Mouse (Mus musculus) right cerebral cortex, postnatal 14 days (tissue): ENCODE data around the gene Tmprss12.
"Not testable (repeated sequence)": the region's sequence is repeated elsewhere in the genome, so short reads cannot be mapped to it uniquely, and the experiment has no call there.

Experiments used
- DNase-seq: peaks from one replicate; pipeline ENCODE4 v3.0.0; 2022

The Tmprss12 gene

DNA sequence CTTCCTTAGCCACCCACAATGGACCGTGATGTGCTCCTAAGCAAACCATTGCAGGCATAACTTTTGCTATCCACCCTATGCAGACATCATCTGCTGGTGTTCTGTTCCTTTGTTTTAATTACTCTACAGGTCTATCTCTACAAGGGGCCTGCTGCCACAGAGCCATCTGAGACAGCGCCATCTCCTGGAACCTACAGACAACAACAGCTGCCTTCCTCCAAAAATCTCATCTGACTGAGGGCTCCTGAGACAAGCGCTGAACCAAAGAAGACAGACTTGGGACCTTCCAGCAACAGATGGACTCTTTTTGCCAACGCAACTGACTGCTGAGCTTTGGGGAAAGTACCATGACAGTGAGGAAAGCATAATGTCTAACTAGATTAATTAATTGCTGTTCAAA, 47.5 kb downstream of the Tmprss12 start:
- DNase-seq, result not testable (repeated sequence)

DNA sequence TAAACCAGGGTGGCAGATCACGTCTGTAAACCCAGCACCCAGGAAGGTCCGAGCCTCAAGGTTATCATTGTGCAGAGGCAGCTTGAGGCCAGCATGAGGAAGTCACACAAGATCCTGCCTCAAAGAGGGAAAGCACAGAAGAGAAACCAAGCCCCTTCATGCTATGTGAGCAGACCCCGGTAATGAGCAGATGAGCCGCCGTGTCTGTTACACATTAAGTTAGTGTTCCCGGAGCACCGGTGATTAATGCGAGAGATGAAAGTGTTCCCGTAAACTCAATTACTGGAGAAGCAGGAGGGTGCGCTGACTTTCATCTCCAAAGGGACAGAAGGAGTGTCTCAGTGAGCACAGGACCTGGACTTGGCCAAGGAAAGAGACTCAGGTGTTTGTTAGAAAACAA, 48.7 kb downstream of the Tmprss12 start:
- not testable (repeated sequence) for DNase-seq

DNA sequence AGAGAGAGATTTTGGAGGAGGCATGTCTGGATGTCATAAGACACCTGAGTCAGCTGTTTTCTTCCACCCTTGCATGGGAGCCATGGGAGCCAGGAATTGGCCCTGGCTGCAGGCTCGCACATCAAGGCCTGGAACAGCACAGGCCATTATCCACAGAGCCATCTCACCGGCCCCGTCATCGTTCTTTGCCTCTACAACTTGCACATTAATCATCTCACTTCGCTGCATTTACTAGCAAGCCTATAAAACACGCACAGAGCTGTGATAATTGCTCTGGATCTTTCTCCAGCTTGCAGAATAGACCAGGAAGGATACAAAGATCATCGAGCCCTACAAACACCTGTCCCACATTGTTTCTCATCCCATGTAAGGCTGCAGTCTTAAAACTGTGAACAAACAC, 50.1 kb downstream of the Tmprss12 start:
- no peak for DNase-seq

GRCm38 (mm10) chr15:100332077-100332961, 51.7 kb downstream of the Tmprss12 start:
- DNase-seq, result not testable (repeated sequence)

DNA sequence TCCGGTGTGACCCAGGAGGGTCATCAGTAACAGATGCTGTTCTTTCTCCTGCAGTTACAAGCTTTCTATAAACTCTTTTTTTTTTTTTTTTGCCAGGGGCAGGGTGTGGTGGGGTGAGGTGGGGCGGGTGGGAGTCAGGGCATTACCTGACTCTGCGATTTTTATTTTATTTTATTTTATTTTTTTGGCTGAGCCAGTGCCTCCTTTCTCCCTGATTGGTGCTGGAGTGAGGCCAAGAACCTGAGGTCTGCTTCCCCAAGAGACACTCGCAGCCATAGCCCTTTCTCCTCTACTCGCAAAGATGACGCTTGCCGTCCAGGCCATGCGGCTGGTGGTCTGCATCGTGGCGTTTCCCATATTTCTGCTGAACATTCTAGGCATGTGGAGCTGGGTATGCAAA, 54.0 kb downstream of the Tmprss12 start, which contains the start of gene Mettl7a3:
TSS of gene Mettl7a3 (plus strand) at position 301 of the 400 bp plus-strand sequence.
- DNase-seq, result no peak

GRCm38 (mm10) chr15:100337328-100337727, 56.7 kb downstream of the Tmprss12 start:
- not testable (repeated sequence) for DNase-seq

DNA sequence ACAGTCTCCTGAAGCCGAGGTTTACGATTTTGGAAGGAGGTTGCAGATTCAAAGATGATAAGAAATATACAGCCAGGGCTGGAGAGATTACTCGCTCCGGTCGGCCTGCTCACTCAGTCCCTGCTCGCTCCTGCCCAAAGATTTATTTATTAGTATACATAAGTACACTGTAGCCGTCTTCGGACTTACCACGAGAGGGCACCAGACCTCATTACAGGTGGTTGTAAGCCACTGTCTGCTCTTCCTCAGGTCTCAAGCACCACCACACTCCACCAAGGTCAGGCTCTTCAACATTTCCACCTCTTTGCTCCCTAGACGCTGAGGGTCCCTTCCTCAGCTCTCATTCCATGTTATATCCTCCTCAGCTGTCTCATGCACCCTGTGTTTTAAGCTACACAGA, 57.2 kb downstream of the Tmprss12 start:
- peak; percentile 49 for DNase-seq

GRCm38 (mm10) chr15:100341314-100341980, 60.8 kb downstream of the Tmprss12 start:
- not testable (repeated sequence) for DNase-seq
